Mouse (Mus musculus) ovary, postnatal 10 days (tissue): ENCODE measurements around the gene Gm20431.

Source experiments
- DNase-seq: peaks from one replicate; pipeline ENCODE4 v3.0.0; 2022; ENCODE audit warnings: low spot score

The Gm20431 gene

DNA sequence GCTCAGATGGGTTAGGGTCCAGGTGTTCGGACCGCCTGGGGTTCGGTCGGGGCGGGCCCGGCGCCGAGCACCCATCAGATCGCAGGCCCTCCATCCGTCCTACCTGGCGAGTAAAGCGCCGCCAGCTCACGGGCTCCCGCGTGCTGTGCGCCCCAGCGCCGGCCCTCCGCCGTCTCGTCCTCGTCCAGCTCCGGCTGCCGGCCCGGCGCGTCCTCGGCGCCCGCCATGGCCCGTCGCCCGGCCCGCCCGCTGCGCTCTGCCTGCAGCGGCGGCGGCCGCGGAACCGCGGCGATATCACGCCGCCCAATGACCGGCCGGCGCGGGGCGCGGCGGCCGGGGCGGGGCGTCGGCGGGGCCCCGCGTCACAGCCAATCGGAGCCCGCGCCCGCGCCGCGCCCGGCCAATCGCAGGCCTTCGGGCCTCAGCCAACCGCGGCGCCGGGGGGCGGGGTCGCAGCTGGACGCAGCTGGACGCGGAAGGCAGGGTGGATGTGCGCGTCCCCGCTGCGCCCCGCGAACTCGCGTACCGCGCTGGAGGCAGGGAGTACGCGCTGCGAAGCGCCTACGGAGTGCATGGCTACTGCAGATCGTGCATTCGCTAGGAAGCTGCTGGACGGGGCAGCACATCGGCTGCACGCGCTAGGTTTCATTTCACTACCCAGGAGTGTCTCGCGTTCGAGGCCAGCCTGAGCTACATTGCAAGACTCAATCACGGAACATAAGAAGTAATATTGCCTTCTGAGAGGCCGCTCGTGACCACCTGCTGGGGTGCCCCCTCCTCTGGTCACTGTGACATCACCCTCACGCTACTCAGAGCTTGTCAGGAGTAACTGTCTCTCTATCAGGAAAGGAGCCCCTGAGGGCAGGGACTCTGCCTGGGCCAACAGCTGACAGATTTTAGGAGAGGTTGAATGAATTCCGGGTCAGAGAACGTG, at the start of gene Gm20431:
Gene Gm20431, minus strand, starts transcription at position 227 of the 934 bp plus-strand sequence.
- peak; percentile 81 for DNase-seq

DNA sequence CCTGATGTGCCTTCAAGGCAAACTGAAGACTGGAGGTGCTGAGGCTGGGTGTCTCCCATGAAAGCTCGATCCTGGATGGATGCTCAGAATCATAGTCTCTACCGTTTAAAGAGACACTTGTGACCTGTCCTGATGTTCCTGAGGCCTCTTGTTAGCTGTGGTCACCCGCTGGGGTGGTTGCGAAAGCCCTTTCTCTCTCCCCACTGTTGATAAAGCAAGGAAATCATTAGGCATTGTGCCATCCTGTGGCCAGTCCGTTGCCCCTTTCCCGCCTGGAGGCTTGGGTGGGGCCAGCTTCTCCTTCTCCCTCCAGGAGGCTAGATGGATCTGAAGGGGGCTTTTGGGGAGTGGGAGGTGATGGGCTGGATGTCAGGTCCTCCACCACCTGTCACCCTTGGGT, 49.3 kb upstream of the Gm20431 start:
- no peak for DNase-seq

DNA sequence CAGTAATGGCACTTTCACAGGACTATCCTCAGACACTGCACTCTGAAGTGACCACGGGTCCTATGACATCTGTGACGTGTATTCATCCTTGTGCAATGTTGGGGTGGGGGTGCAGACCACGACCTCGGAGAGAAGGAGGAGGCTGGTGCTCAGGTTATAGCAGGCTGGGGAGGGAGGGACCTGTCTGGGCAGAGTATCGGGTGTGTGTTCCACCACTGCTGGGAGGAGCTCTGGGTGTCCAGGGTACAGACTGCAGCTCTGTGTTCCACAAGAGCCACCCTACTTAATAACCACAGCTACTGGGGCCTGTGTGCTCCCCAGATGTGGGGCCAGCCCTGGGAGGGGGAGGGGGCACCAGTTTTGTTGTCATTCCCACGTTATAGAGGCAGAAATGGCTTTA, 48.7 kb upstream of the Gm20431 start:
- DNase-seq = no peak

DNA sequence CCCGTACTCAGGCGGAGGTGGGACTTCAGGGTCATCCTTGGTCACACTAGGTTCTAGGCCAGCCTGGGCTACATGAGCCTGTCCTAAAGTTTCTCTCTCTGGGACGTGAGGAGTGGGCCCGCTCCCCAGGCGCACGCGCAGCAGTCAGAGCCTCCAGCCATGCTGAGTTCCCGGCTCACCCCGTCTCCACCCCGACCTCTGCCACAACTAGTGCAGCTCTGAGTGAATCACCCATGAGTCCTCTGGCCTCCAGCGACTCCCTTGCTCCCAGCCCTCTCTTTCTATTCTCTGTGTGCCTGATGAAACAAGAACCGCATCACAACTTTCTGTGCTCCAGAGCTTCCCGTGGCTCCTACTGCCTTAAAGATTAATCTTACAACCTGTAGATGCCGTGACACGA, 47.1 kb upstream of the Gm20431 start:
- DNase-seq = no peak

DNA sequence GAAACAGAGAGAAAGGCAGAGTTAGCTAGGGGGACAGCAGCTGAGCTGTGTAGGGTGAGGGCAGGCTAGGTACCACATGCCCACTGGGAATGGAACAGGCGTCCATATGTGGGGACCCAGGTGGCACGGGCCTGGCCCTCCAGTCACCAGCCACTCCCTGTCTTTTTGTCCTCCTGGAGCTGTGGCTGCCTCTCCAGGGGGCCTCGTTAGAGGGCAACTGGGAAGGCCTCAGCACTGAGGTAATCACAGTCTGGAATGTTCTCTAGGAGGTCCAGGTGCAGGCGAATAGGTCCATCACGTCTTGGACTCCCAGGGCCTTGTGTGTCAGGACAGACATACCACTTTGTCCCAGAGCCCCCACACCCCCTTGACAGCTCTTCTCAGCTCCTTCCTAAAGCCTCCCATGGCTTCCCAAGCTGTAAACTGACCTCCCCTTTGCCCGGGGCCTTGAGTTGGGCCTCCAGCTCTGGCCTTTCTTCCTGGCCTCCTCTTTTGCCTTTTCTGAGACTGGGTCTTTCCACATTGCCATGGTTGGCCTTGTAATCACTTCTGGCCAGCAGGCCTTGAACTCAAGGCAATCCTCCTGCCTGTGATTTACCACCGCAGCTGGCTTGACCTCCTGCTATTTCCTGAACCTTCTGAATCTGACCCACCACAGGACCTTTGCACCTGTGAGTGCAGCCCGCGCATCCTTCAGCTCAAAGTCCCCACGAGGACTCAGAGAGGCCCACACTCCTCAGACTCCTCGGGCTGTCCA, 45.1 kb upstream of the Gm20431 start:
- DNase-seq = no peak

DNA sequence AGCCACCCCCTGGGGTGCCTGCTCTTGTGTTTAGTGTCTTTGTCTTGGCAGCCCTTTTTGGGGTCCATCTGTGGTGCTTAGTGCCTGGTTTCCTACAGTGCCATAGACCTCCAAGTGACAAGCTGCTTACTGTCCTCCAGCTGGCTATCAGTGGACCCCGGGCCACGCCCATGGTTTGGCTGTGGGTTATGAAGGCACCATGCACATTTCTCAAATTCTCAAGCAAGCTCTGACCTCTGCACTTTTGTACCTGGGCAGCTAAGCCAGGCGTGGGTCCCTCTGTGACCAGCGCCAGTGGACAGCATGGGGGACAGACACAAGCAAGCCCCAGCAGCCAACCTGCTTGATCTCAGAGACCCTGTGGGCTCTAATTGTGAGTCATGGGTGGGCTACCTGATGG, 43.1 kb upstream of the Gm20431 start:
- DNase-seq = no peak

DNA sequence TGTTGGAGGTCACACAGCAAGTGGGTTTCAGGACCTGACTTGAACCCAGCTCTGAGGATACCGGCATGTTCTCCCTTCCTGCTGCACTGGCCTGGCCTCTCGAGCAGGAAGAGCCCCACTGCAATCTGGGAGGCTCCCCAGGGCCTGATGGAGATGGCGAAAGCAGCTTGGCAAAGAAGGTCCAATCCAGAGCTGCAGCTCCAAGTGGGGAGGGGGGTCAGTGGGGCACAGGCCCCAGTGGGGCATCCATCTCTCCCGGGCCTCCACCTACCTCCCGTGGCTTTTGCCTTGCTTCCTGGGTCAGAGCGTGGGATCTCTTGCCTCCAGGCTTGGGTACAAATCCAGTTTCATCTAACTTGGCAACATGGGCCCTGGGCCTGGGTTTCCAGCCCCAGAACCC, 40.8 kb upstream of the Gm20431 start:
- no peak for DNase-seq

DNA sequence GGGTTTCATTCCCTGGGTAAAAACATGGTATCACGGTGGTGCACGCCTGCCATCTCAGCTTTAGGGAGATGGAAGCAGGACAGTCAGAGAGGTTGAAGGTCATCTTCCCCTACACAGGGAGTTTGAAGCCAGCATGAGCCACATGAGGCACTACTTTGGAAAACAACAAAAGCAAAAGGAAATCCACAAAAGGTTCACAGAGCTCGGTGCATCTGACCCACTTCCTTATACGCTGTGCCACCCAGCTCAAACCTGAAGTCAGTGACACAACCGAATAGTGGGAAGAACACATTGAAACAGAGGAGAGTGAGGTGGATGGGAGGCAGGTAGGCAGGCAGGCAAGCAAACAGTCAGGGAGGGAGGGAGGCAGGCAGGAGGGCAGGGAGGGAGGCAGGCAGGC, 40.2 kb upstream of the Gm20431 start:
- no peak for DNase-seq

DNA sequence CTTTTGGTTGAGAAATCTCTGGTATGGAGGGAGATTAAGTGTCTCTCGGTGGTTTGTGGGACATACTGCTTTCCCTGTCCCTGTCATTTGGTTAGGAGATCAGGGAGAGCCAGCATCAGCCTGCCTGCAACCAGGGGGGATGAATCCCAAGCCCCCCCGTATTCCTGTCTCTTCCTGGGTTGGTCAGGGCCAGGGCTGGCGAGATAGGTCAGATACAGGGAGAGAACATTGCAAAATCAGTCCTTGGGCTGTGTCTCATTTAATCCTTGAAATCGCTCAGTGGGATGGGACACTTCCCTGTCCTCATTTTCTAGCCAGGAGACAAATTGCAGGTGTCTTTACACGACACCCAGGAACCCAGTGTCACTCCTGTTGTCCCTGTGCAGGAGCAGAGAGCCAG, 38.7 kb upstream of the Gm20431 start:
- no peak for DNase-seq

DNA sequence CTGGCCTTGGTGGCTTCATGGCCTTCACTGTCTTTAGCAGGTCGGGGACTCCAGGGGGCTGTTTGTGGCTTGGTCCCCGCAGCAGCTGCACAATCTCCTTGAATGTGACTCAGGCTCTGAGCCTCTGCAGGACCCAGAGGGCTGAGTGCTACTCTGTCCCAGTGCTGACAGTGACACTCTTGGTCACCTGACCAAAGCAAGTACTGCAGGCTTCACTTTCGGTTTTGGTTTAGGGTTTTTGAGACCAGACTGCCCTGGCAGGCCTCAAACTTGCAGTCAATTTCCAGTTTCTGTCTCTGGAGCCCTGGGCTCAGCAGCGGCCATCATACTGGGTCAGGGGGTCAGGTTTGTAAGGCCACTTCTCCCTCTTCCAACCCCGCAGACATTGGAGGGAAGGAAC, 36.6 kb upstream of the Gm20431 start:
- DNase-seq = no peak

DNA sequence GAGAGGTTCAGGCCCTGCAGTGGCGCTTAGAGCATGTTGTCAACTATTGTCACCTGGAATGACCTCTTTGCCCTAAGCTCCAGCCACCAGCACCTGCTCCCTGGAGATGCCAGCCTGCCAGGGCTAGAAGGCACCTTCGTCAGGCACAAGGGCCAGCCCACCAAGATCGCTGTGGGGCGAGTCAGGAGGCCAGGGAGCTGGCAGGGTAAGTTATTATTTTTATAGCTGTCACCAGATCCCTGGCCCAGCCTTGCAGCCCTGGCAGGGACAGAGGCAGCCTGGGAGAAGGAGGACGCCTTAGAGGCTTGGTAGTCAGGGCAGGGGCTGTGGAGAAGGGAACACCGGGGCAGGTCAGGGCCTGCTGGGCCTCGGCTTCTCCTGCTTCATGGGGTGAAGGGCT, 34.8 kb upstream of the Gm20431 start:
- no peak for DNase-seq

DNA sequence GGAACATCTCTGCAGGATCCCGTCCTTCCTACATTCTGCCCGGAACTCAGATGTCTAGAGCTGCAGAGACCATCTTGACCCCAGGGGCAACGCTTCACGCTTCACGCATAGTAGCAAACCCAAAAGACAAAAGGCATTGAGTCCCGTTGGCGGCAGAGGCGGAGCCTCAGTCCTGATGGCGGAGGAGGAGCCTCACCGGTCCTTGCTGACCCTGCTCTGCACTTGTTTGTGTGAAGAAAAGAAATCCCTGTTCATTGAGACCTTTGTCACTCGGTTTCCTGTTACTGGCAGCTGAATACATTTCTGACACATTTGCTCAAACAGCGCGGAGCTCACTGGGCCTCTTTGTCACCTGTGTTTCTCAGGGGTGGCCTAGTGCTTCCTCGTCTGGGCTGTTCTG, 34.2 kb upstream of the Gm20431 start:
- no peak for DNase-seq

DNA sequence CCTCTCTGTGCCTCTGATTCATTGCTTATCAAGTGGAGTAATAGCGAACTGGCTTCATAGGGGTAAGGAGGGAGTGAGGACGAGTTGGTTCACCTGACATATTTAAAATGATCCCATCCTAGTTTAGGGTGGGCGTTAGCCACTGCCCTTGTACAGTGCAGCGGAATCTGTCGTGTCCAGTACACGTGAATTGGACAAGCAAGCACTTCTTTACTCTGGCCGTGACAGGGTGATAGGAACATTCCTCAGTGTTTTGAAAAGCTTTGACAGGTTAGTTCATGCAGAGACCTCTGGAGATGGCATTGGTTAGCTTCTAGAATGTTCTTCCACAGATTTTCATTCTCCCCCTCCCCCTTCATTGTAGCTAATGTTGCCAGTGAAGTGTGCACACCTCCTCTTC, 33.7 kb upstream of the Gm20431 start:
- DNase-seq = no peak

DNA sequence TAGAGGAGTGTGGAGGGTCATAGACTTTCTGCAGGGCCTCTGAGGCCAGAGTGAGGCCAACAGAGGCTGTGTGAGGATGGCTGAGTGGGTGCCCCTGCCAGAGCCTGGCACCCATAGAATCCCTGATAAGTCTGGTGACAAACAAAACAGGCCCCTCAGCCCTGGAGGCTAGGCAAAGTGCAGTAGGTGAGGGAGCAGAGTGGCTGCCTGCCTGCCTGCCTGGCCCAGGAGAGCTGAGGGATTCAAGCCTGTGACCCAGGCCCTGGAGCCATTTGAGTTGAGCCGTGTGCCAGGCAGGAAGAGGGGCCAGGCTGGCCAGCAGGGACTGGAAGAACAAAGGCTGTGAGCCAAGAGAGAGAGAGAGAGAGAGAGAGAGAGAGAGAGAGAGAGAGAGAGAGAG, 32.9 kb upstream of the Gm20431 start:
- DNase-seq = no peak

DNA sequence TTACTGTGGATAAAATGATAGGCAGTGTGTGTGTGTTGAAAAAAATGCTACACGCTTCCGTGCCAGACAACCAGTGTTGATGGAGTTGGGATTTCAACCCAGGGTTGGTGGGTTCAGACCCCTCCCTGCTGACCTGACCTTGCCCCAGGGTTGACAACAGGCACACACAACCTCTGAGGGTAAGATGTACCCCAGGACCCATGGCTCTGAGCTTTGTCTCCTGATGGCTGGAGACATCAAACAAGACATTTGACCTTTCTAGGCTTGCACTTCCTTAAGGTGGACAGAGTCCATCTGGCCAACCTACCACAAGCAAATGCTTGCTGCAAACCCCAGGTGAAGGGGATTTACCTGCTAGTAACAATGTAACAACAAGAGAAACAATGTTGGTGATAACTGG, 32.2 kb upstream of the Gm20431 start:
- DNase-seq = no peak

DNA sequence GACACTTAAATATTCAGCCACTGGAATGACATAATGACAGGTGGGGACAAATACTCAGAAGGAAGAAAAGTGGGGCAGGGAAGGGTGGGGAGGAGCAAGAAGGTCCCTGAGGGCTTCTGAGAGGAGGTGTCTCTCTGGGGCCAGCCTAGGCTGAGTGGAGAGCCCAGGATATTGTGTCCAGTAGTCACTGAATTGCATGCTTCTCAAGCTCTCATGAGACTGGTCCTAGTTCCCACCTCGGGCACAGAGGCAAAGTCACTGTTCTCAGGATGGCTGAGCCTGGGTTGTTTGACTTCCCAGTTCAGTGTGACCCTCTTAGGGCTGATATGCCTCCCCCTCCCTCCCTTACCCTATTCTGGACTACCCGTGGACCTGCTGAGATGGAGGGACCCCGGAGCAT, 31.5 kb upstream of the Gm20431 start:
- no peak for DNase-seq

DNA sequence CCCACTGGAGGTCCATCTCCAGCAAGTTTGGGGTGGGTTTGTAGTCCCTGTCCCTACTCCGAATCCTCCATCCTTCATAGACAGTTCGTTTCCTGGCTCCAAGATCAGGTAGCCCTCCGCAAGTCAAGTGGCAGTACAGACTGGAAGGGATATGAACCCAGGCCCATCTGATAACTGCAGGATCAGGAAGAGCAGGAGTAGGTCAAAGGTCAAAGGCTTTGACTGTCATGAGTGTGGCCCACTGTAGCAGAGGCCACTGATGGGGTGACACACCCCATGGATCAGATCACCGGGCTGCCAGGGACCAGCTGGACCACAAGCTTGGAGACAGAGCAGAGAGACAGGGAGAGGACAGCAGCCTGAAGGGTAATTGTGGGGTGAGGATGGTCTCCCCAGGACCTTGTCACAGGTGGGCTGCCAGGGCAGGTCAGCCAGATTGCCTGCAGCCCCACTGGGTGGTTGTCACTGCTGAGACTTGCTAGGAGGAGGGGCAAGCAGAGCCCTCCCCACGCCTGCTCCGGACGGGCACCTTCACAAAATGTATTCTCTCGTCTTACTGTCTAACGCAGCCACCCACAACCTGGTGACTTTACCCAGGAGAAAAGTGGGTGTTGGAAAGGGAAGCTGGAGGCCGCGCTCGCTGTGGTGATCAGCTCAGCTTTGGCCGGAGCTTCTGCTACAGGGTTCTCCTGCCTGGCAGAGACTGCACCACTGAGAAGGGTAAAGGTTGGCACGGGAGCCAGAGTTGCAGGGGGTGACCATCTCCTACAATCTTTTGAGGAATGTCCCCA, 30.8 kb upstream of the Gm20431 start:
- no peak for DNase-seq

DNA sequence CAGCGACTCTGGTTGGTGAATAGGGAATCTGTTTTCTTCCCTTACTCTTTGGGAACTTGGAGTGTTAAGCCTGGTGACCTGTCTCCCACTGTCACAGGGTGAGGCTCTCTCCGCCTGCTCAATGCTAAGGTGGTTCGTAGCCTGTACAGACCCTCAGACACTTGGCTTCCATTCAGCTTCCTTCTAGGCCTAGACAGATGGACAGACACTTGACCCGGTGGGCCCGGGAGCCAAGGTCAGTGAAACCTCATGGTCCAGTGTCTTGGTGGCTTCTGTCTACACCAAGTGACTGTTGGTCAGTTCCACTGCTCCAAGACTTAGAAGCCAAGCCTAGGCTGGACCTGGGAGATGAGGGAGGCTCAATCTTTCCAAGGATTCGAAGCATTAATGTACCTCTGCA, 30.1 kb upstream of the Gm20431 start:
- no peak for DNase-seq

DNA sequence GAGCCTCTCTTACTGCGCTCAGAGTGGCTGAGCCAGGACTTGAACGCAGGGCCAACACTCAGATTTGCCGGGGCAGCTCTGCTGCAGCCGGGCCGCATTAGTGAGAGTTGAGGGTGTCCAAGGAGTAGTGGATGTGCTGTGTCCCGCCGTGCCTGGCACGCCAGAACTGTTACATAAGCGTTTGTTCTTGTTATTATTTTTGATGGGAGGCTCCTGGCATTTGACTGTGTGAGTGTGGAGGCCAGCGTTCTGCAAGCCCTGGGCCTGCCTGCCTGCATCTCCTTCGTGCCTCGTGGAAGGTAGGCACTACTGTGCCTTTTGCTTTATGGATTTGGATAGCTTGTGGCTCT, 29.6 kb upstream of the Gm20431 start:
- no peak for DNase-seq

DNA sequence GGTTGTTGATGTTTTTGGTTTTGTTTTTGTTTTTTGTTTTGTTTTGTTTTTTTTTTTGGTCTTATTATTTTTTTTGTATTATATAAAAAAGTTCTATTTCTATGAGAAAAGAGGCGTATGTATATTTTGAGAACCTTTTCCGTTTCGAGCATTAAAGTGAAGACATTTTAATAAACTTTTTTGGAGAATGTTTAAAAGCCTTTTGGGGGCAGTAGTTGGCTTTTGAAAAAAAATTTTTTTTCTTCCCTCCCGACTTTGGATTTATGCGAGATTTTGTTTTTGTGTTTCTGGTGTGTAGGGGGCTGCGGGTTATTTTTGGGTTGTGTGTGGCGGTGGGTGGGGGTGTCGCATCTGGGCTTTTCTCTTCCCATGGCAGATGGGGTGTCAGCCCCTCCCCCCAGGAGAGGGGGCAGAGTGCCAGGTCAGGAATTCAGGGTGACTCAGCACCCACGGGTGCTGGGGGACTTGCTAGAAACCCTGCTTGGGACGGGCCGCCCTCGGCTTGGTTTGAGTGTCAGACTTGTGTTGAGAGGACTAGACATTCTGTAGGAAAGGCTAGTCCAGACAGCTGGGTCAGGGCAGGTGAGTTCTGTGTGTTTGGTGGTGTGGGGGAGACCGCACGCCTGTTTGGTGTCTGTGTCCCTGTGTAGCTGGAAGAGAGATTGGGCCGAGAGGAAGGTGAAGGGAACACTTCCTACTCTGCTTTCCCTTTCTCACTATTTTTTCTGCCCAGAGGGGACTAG, 29.1 kb upstream of the Gm20431 start:
- DNase-seq = no peak

DNA sequence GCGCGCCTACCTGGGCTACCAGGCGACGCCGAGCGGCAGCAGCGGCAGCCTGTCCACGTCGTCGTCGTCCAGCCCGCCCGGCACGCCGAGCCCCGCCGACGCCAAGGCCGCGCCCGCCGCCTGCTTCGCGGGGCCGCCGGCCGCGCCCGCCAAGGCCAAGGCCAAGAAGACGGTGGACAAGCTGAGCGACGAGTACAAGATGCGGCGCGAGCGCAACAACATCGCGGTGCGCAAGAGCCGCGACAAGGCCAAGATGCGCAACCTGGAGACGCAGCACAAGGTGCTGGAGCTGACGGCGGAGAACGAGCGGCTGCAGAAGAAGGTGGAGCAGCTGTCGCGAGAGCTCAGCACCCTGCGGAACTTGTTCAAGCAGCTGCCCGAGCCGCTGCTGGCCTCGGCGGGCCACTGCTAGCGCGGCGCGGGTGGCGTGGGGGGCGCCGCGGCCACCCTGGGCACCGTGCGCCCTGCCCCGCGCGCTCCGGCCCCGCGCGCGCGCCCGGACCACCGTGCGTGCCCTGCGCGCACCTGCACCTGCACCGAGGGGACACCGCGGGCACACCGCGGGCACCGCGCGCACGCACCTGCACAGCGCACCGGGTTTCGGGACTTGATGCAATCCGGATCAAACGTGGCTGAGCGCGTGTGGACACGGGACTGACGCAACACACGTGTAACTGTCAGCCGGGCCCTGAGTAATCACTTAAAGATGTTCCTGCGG, 28.4 kb upstream of the Gm20431 start, which contains the start of gene Tmem189:
Gene Tmem189, minus strand, starts transcription at position 322 of the 718 bp plus-strand sequence.
- peak; percentile 41 for DNase-seq
